Mouse (Mus musculus): ENCODE results near the gene Dusp11.

DNA sequence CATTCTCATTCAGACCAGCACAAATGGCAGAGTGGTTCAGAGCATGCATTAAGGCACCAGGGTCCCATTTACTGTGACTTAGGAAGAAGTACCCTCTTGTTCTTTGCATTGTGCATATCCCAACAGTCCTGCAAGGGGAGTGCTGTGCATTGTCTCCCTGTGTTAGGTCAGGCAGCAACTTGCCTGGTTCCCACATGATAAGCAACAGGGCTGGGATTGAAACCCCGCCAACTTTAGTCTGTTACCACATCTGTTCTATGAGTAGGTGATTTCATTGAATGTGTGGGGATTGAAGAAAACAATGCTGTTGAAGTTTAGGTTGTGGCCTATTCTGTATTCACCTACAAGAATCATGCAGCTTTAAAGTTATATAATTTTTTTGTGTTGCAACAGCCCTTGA is 34.8 kb downstream of the Dusp11 start:
- no peak for TF ChIP-seq CTCF (IDR thresholded peaks at IDR 0.05)
- TF ChIP-seq EP300 (IDR thresholded peaks at IDR 0.05; ENCODE audit: insufficient read depth, low read depth, low read length) = no peak
- TF ChIP-seq POLR2A (IDR thresholded peaks at IDR 0.05; ENCODE audit: insufficient read depth, low read depth, low read length) = no peak
